Mouse (Mus musculus) spleen, postnatal 10 days (tissue): Measurements from ENCODE around the gene Efnb3.
"Not testable (repeated sequence)": the region's sequence is repeated elsewhere in the genome, so short reads cannot be mapped to it uniquely, and the experiment has no call there.

Source experiments
- DNase-seq, 2 experiments: peaks; one replicate each; pipeline ENCODE4 v3.0.0; 2021 to 2022; ENCODE audit warnings: low spot score in 2 of 2

Gene Efnb3

GRCm38 (mm10) chr11:69551310-69551709 is 8.7 kb downstream of the Efnb3 start:
- no peak for DNase-seq

GRCm38 (mm10) chr11:69549060-69549656 is 10.8 kb downstream of the Efnb3 start, which contains the start of gene Dnah2:
Gene Dnah2 (minus strand): TSS chr11:69549110.
- no peak for DNase-seq

- DNase-seq = peak in 1 of 2 experiments; percentile 51
Observed at GRCm38 (mm10) chr11:69547071-69547470, 12.9 kb downstream of the Efnb3 start.

GRCm38 (mm10) chr11:69546423-69547053 is 13.5 kb downstream of the Efnb3 start:
- peak; percentile 48 to 75 for DNase-seq

- DNase-seq = no peak
Observed at GRCm38 (mm10) chr11:69545957-69546356, 14.0 kb downstream of the Efnb3 start.

GRCm38 (mm10) chr11:69543598-69543997 is 16.4 kb downstream of the Efnb3 start:
- no peak for DNase-seq

- DNase-seq = not testable (repeated sequence)
Observed at GRCm38 (mm10) chr11:69541741-69542140, 18.3 kb downstream of the Efnb3 start.

- DNase-seq = no peak
Observed at GRCm38 (mm10) chr11:69540700-69541099, 19.3 kb downstream of the Efnb3 start.

- DNase-seq = no peak
Observed at GRCm38 (mm10) chr11:69534990-69535389, 25.0 kb downstream of the Efnb3 start.

- DNase-seq = no peak
Observed at GRCm38 (mm10) chr11:69532480-69533150, 27.4 kb downstream of the Efnb3 start.

- not testable (repeated sequence) for DNase-seq
Observed at GRCm38 (mm10) chr11:69530755-69531154, 29.2 kb downstream of the Efnb3 start.

- not testable (repeated sequence) for DNase-seq
Observed at GRCm38 (mm10) chr11:69530281-69530680, 29.7 kb downstream of the Efnb3 start.

GRCm38 (mm10) chr11:69528031-69528390 is 32.0 kb downstream of the Efnb3 start:
- no peak for DNase-seq

- no peak for DNase-seq
Observed at GRCm38 (mm10) chr11:69527098-69528030, 32.6 kb downstream of the Efnb3 start.

GRCm38 (mm10) chr11:69526631-69527030 is 33.4 kb downstream of the Efnb3 start:
- DNase-seq = no peak

- DNase-seq = no peak
Observed at GRCm38 (mm10) chr11:69525661-69526060, 34.3 kb downstream of the Efnb3 start.

- no peak for DNase-seq
Observed at GRCm38 (mm10) chr11:69523651-69524050, 36.4 kb downstream of the Efnb3 start.

- DNase-seq = no peak
Observed at GRCm38 (mm10) chr11:69521526-69522149, 38.4 kb downstream of the Efnb3 start.

- no peak for DNase-seq
Observed at GRCm38 (mm10) chr11:69519976-69520375, 40.0 kb downstream of the Efnb3 start.

GRCm38 (mm10) chr11:69516661-69517060 is 43.3 kb downstream of the Efnb3 start:
- DNase-seq = no peak

GRCm38 (mm10) chr11:69516151-69516640 is 43.8 kb downstream of the Efnb3 start:
- DNase-seq = no peak
